ENCODE assay signal across 9 mouse cellular contexts in genomic region chr1:75361123-75361522, GRCm38 (mm10). TPM values are rescaled to one million over a fixed set of nuclear protein-coding genes. Genes with fewer than 3 reads are reported as not detected.
DNase-seq lines count a peak whose midpoint lies in the region; ATAC-seq and TF ChIP-seq lines count a peak whose summit lies in the region.
"Had no signal": no experiment of that assay in that cellular context is flagged by ENCODE, and none has a peak within 500 bp of the region (broad histone marks: within the 10 kb centered on the region; RNA-seq: fewer than 3 reads in every experiment).

No protein-coding gene starts in this region.

- peaks cover 3% of the 10 kb centered on the region; the same call in 1 of the 2 replicates for H3K36me3 ChIP-seq in heart, embryonic 11.5 days (ENCODE audit: control insufficient read depth, insufficient read depth, low read length)
- no peaks in the 10 kb centered on the region for H3K36me3 ChIP-seq in lung, embryonic 14.5 days (ENCODE audit: insufficient read depth)
- H3K36me3 ChIP-seq in hindbrain, embryonic 13.5 days, result no peaks in the 10 kb centered on the region
- no peaks in the 10 kb centered on the region for H3K36me3 ChIP-seq in neural tube, embryonic 15.5 days

- H3K27ac ChIP-seq in heart, embryonic 11.5 days (ENCODE audit: low read depth, low read length), result peak overlapping the region; percentile 98
- H3K27ac ChIP-seq in lung, embryonic 14.5 days (ENCODE audit: low read depth), result no peak overlapping the region; the same call in 1 of the 2 replicates
- no peak overlapping the region for H3K27ac ChIP-seq in hindbrain, embryonic 13.5 days
- H3K27ac ChIP-seq in neural tube, embryonic 15.5 days (replicated peaks), result no peak overlapping the region

- peak overlapping the region; percentile 89 for H3K9ac ChIP-seq in heart, embryonic 11.5 days (ENCODE audit: low read depth, low read length)
- peak overlapping the region; percentile 57 for H3K9ac ChIP-seq in lung, embryonic 14.5 days
- no peak overlapping the region for H3K9ac ChIP-seq in hindbrain, embryonic 13.5 days
- no peak overlapping the region for H3K9ac ChIP-seq in neural tube, embryonic 15.5 days (replicated peaks)

- WGBS in heart, embryonic 11.5 days (ENCODE audit: insufficient replicate concordance), result 24% methylated on average over 4 of the region's 4 CpGs
- WGBS in lung, embryonic 14.5 days, result 44% methylated on average over 4 of the region's 4 CpGs
- WGBS in hindbrain, embryonic 13.5 days, result 58% methylated on average over 4 of the region's 4 CpGs
- 43% methylated on average over 4 of the region's 4 CpGs for WGBS in neural tube, embryonic 15.5 days

- peak overlapping the region; percentile 66 for H3K4me3 ChIP-seq in heart, embryonic 11.5 days (ENCODE audit: low read depth, low read length)
- H3K4me3 ChIP-seq in lung, embryonic 14.5 days (ENCODE audit: low read depth, low read length), result peak overlapping the region; percentile 40
- H3K4me3 ChIP-seq in hindbrain, embryonic 13.5 days, result no peak overlapping the region
- H3K4me3 ChIP-seq in neural tube, embryonic 15.5 days (replicated peaks), result no peak overlapping the region

- H3K9me3 ChIP-seq in heart, embryonic 11.5 days (replicated peaks; ENCODE audit: control insufficient read depth, low read length), result no peaks in the 10 kb centered on the region
- H3K9me3 ChIP-seq in lung, embryonic 14.5 days (ENCODE audit: low read depth, low read length), result no peaks in the 10 kb centered on the region
- H3K9me3 ChIP-seq in hindbrain, embryonic 13.5 days, result no peaks in the 10 kb centered on the region
- H3K9me3 ChIP-seq in neural tube, embryonic 15.5 days (replicated peaks), result no peaks in the 10 kb centered on the region

- no peak for TF ChIP-seq CTCF in lung, embryonic 14.5 days (IDR thresholded peaks at IDR 0.05; ENCODE audit: low read depth)

- H3K4me1 ChIP-seq in heart, embryonic 11.5 days (ENCODE audit: control insufficient read depth, insufficient read depth, low read length), result peaks cover 42% of the 10 kb centered on the region
- peaks cover 8% of the 10 kb centered on the region; the same call in 1 of the 2 replicates for H3K4me1 ChIP-seq in lung, embryonic 14.5 days (ENCODE audit: insufficient read depth)
- H3K4me1 ChIP-seq in hindbrain, embryonic 13.5 days (replicated peaks), result peaks cover 12% of the 10 kb centered on the region
- peaks cover 24% of the 10 kb centered on the region for H3K4me1 ChIP-seq in neural tube, embryonic 15.5 days

- 0 out of 2 replicates have a peak, but pooled peaks cover 9% of the 10 kb centered on the region for H3K27me3 ChIP-seq in heart, embryonic 11.5 days (ENCODE audit: control insufficient read depth, insufficient read depth, low read length)
- H3K27me3 ChIP-seq in lung, embryonic 14.5 days (ENCODE audit: insufficient read depth, low read length), result peaks cover 22% of the 10 kb centered on the region
- peaks cover 62% of the 10 kb centered on the region for H3K27me3 ChIP-seq in hindbrain, embryonic 13.5 days
- H3K27me3 ChIP-seq in neural tube, embryonic 15.5 days (replicated peaks), result peaks cover 40% of the 10 kb centered on the region

- peak overlapping the region; percentile 77 for H3K4me2 ChIP-seq in heart, embryonic 11.5 days
- peak overlapping the region; percentile 73 for H3K4me2 ChIP-seq in lung, embryonic 14.5 days
- peak overlapping the region; percentile 52; the same call in 1 of the 2 replicates for H3K4me2 ChIP-seq in hindbrain, embryonic 13.5 days
- H3K4me2 ChIP-seq in neural tube, embryonic 15.5 days, result peak overlapping the region; percentile 52; the same call in 1 of the 2 replicates

- no peak for ATAC-seq in heart, embryonic 11.5 days (replicated peaks; ENCODE audit: insufficient number of reproducible peaks, low FRiP score, low TSS enrichment)
- no peak for ATAC-seq in lung, embryonic 14.5 days (ENCODE audit: insufficient read depth)
- no peak for ATAC-seq in hindbrain, embryonic 13.5 days (ENCODE audit: low FRiP score)
- ATAC-seq in neural tube, embryonic 15.5 days (ENCODE audit: low FRiP score), result no peak

- DNase-seq in heart, adult 11 months, result no peak
- DNase-seq in lung, embryonic 14.5 days, result no peak
- DNase-seq in lung, postnatal 14 days, result no peak
- DNase-seq in retina, embryonic 14.5 days (ENCODE audit: low spot score), result no peak
- DNase-seq in frontal cortex, postnatal 14 days (ENCODE audit: low spot score in 2 of 2), result no peak
- DNase-seq: layer of hippocampus, adult 9-11 months had no signal

RNA-seq across cellular contexts. Expression of gene Des, which starts 1.0 kb away (rescaled TPM):
- polyA plus RNA-seq in heart, embryonic 11.5 days (2014; fragmentation: Nextera tagmentation; extraction: Ambion mirVana), result 428 and 477 TPM in 2 replicates
- polyA plus RNA-seq in lung, embryonic 14.5 days (2014; fragmentation: Nextera tagmentation; extraction: Ambion mirVana), result 42.9 and 46.3 TPM in 2 replicates
- polyA plus RNA-seq in hindbrain, embryonic 13.5 days (2015; fragmentation: Nextera tagmentation; extraction: Ambion mirVana), result 1.8 and 2.9 TPM in 2 replicates
- 10.9 and 16.0 TPM in 2 replicates for polyA plus RNA-seq in neural tube, embryonic 15.5 days (2015; fragmentation: Nextera tagmentation; extraction: Ambion mirVana)

RNA-seq across cellular contexts. Expression of gene Speg, which starts 14.0 kb away (rescaled TPM):
- 60.7 and 66.5 TPM in 2 replicates for polyA plus RNA-seq in heart, embryonic 11.5 days (2014; fragmentation: Nextera tagmentation; extraction: Ambion mirVana)
- polyA plus RNA-seq in lung, embryonic 14.5 days (2014; fragmentation: Nextera tagmentation; extraction: Ambion mirVana), result 40.1 and 44.7 TPM in 2 replicates
- 15.9 and 16.0 TPM in 2 replicates for polyA plus RNA-seq in hindbrain, embryonic 13.5 days (2015; fragmentation: Nextera tagmentation; extraction: Ambion mirVana)
- 20.1 and 21.7 TPM in 2 replicates for polyA plus RNA-seq in neural tube, embryonic 15.5 days (2015; fragmentation: Nextera tagmentation; extraction: Ambion mirVana)

RNA-seq across cellular contexts. Expression of gene Dnpep, which starts 43.3 kb away (rescaled TPM):
- 119 and 121 TPM in 2 replicates for polyA plus RNA-seq in heart, embryonic 11.5 days (2014; fragmentation: Nextera tagmentation; extraction: Ambion mirVana)
- polyA plus RNA-seq in lung, embryonic 14.5 days (2014; fragmentation: Nextera tagmentation; extraction: Ambion mirVana), result 110 and 113 TPM in 2 replicates
- 161 and 170 TPM in 2 replicates for polyA plus RNA-seq in hindbrain, embryonic 13.5 days (2015; fragmentation: Nextera tagmentation; extraction: Ambion mirVana)
- polyA plus RNA-seq in neural tube, embryonic 15.5 days (2015; fragmentation: Nextera tagmentation; extraction: Ambion mirVana), result 145 and 154 TPM in 2 replicates

Comparison
In these comparisons a context has a peak if more than half of its experiments do, and no peak if none do; other contexts are left out.
1. H3K4me3 ChIP-seq: peak in heart, embryonic 11.5 days (single experiment) and lung, embryonic 14.5 days (single experiment); none in hindbrain, embryonic 13.5 days (single experiment) and neural tube, embryonic 15.5 days (single experiment).
2. H3K9ac ChIP-seq: peak in heart, embryonic 11.5 days (single experiment) and lung, embryonic 14.5 days (single experiment); none in hindbrain, embryonic 13.5 days (single experiment) and neural tube, embryonic 15.5 days (single experiment).
3. Peak in every context shown above with its lines, with median percentiles within 50 percentile points of each other: H3K4me2 ChIP-seq.